In genomic region chr7:141193948-141194347, GRCm38 (mm10) we compare ENCODE assay signal across 8 mouse cellular contexts. TPM values are rescaled to one million over a fixed set of nuclear protein-coding genes. Genes with fewer than 3 reads are reported as not detected.
DNase-seq lines count a peak whose midpoint lies in the region; ATAC-seq and TF ChIP-seq lines count a peak whose summit lies in the region.

Gene Hras (minus strand): TSS chr7:141194005.
Gene Lrrc56 (plus strand): TSS chr7:141194157.

- peak; percentile 97 for DNase-seq in ES-E14 (ENCODE audit: low read depth, low spot score)
- DNase-seq in cerebellum, adult 11-12 months: peak; percentile 97
- DNase-seq in heart, postnatal 36 days: peak; percentile 97 to 99
- DNase-seq in layer of hippocampus, adult 2 months (ENCODE audit: low spot score in 2 of 2): peak; percentile 97
- DNase-seq in lung, embryonic 14.5 days: peak; percentile 99
- peak; percentile 98 for DNase-seq in thymus, adult 2 months

- H3K4me2 ChIP-seq in forebrain, embryonic 16.5 days (ENCODE audit: low read length): peak within 1 kb of the TSS; percentile 99
- peak within 1 kb of the TSS; percentile 99 for H3K4me2 ChIP-seq in lung, embryonic 14.5 days

- no peaks in the 10 kb centered on the region for H3K27me3 ChIP-seq in forebrain, embryonic 16.5 days (replicated peaks; ENCODE audit: control insufficient read depth, insufficient read depth, low read length)
- H3K27me3 ChIP-seq in lung, embryonic 14.5 days (ENCODE audit: insufficient read depth, low read length): no peaks in the 10 kb centered on the region
- no peaks in the 10 kb centered on the region for H3K27me3 ChIP-seq in thymus, adult 2 months (ENCODE audit: control insufficient read depth, insufficient read depth, low read length)

- no peak within 1 kb of the TSS; the same call in 1 of the 2 replicates for H3K27ac ChIP-seq in ES-E14 (ENCODE audit: insufficient read depth, low read depth, low read length, poor library complexity, severe bottlenecking)
- peak within 1 kb of the TSS; percentile 80 for H3K27ac ChIP-seq in forebrain, embryonic 16.5 days (ENCODE audit: low read length)
- H3K27ac ChIP-seq in layer of hippocampus, adult 2 months: peak within 1 kb of the TSS; percentile 91
- H3K27ac ChIP-seq in lung, embryonic 14.5 days (ENCODE audit: low read depth): peak within 1 kb of the TSS; percentile 83
- peak within 1 kb of the TSS; percentile 79 for H3K27ac ChIP-seq in olfactory bulb, adult 2 months (ENCODE audit: insufficient read depth, low read depth, low read length)
- H3K27ac ChIP-seq in thymus, adult 2 months (ENCODE audit: control insufficient read depth, insufficient read depth, low read length): peak within 1 kb of the TSS; percentile 86

- peak; percentile 49; the same call in 1 of the 2 replicates for TF ChIP-seq POLR2A in olfactory bulb, adult 2 months (IDR thresholded peaks at IDR 0.05; ENCODE audit: insufficient read depth, low read depth, low read length)
- TF ChIP-seq POLR2A in thymus, adult 2 months (IDR thresholded peaks at IDR 0.05; ENCODE audit: control insufficient read depth, extremely low read depth, insufficient read depth, low read length, poor library complexity): peak; percentile 93

- peak within 1 kb of the TSS; percentile 81 for H3K9ac ChIP-seq in ES-E14 (ENCODE audit: insufficient read depth, low read depth, low read length, poor library complexity, severe bottlenecking)
- peak within 1 kb of the TSS; percentile 96 for H3K9ac ChIP-seq in forebrain, embryonic 16.5 days (replicated peaks; ENCODE audit: low read depth, low read length)
- H3K9ac ChIP-seq in lung, embryonic 14.5 days: peak within 1 kb of the TSS; percentile 86

- in situ Hi-C loops in ES-E14 (cut with MboI; ENCODE audit: low sequenced_read_pairs in 2 of 2, unreplicated experiment in 2 of 2): no loop called here

- H3K4me1 ChIP-seq in ES-E14 (ENCODE audit: control insufficient read depth in 2 of 2, insufficient read depth in 2 of 2, low read length in 2 of 2, poor library complexity in 1 of 2): peaks cover 0 to 17% of the 10 kb centered on the region in 2 experiments; a peak in 1 of 4 replicates
- H3K4me1 ChIP-seq in forebrain, embryonic 16.5 days (replicated peaks; ENCODE audit: control insufficient read depth, insufficient read depth, low read length): peaks cover 20% of the 10 kb centered on the region
- peaks cover 10% of the 10 kb centered on the region for H3K4me1 ChIP-seq in lung, embryonic 14.5 days (ENCODE audit: insufficient read depth)
- peaks cover 27% of the 10 kb centered on the region for H3K4me1 ChIP-seq in olfactory bulb, adult 2 months (ENCODE audit: control insufficient read depth, insufficient read depth, low read length)
- H3K4me1 ChIP-seq in thymus, adult 2 months (replicated peaks; ENCODE audit: control insufficient read depth, insufficient read depth, low read length): peaks cover 12% of the 10 kb centered on the region

- H3K9me3 ChIP-seq in ES-E14 (ENCODE audit: control insufficient read depth, insufficient read depth, low read depth, low read length): no peaks in the 10 kb centered on the region
- H3K9me3 ChIP-seq in forebrain, embryonic 16.5 days (ENCODE audit: control insufficient read depth, low read length): no peaks in the 10 kb centered on the region
- H3K9me3 ChIP-seq in lung, embryonic 14.5 days (ENCODE audit: low read depth, low read length): no peaks in the 10 kb centered on the region

- peak within 1 kb of the TSS; percentile 88 to 100 for H3K4me3 ChIP-seq in ES-E14 (ENCODE audit: insufficient read depth in 1 of 2, low read depth in 1 of 2, low read length in 2 of 2, poor library complexity in 1 of 2, severe bottlenecking in 1 of 2)
- H3K4me3 ChIP-seq in forebrain, embryonic 16.5 days (replicated peaks; ENCODE audit: low read length): peak within 1 kb of the TSS; percentile 88
- peak within 1 kb of the TSS; percentile 93 for H3K4me3 ChIP-seq in layer of hippocampus, adult 2 months
- peak within 1 kb of the TSS; percentile 94 for H3K4me3 ChIP-seq in lung, embryonic 14.5 days (ENCODE audit: low read depth, low read length)
- peak within 1 kb of the TSS; percentile 92 for H3K4me3 ChIP-seq in olfactory bulb, adult 2 months (ENCODE audit: insufficient read depth, low read depth, low read length)
- H3K4me3 ChIP-seq in thymus, adult 2 months (ENCODE audit: control insufficient read depth, insufficient read depth, low read length): peak within 1 kb of the TSS; percentile 94

- TF ChIP-seq CTCF in layer of hippocampus, adult 2 months (conservative IDR thresholded peaks at IDR 0.05): no peak
- TF ChIP-seq CTCF in lung, embryonic 14.5 days (IDR thresholded peaks at IDR 0.05; ENCODE audit: low read depth): no peak
- no peak for TF ChIP-seq CTCF in olfactory bulb, adult 2 months (IDR thresholded peaks at IDR 0.05; ENCODE audit: insufficient read depth, low read depth, low read length)
- no peak; the same call in 1 of the 2 replicates for TF ChIP-seq CTCF in thymus, adult 2 months (IDR thresholded peaks at IDR 0.05; ENCODE audit: borderline replicate concordance, control insufficient read depth, extremely low read depth, insufficient read depth, low read length, poor library complexity)

- peak; percentile 94 for ATAC-seq in forebrain, embryonic 16.5 days
- peak; percentile 95 for ATAC-seq in lung, embryonic 14.5 days (ENCODE audit: insufficient read depth)

- WGBS in forebrain, embryonic 16.5 days: under 1% methylated on average over 39 of the region's 39 CpGs
- under 1% methylated on average over 39 of the region's 39 CpGs for WGBS in lung, embryonic 14.5 days
- under 1% methylated on average over 39 of the region's 39 CpGs for WGBS in olfactory bulb, adult 2 months
- WGBS in thymus, adult 2 months: 1% methylated on average over 27 of the region's 39 CpGs

- intact Hi-C loops in heart, postnatal 36 days (cut with DNase I): loop anchor here (5.0 kb wide), 1 partner anchor 337 kb away; the partner anchor contains the start of genes Bet1l, Gm45785 and Ric8a

- H3K36me3 ChIP-seq in ES-E14 (ENCODE audit: control insufficient read depth, insufficient read depth, low read length, poor library complexity, severe bottlenecking): peaks cover 32% of the 10 kb centered on the region
- peaks cover 22% of the 10 kb centered on the region for H3K36me3 ChIP-seq in forebrain, embryonic 16.5 days (ENCODE audit: control insufficient read depth, insufficient read depth)
- H3K36me3 ChIP-seq in lung, embryonic 14.5 days (ENCODE audit: insufficient read depth): peaks cover 34% of the 10 kb centered on the region
- peaks cover 15% of the 10 kb centered on the region for H3K36me3 ChIP-seq in thymus, adult 2 months (ENCODE audit: control insufficient read depth, insufficient read depth, low read length)

TF ChIP-seq in ES-E14, 5 proteins besides CTCF, POLR2A, EP300 and RAD21:
- no peak for TF ChIP-seq ZC3H11A (IDR thresholded peaks at IDR 0.05; ENCODE audit: borderline replicate concordance, low read depth, low read length)
- peak; percentile 65; the same call in 1 of the 2 replicates for TF ChIP-seq CHD2 (IDR thresholded peaks at IDR 0.05; ENCODE audit: low read depth, low read length)

RNA-seq across cellular contexts. Expression of gene Hras, which starts in this region (rescaled TPM):
- total RNA-seq in ES-E14 (2012; rRNA removed): 130 and 133 TPM in 2 replicates
- polyA plus RNA-seq in forebrain, embryonic 16.5 days (2015; fragmentation: Nextera tagmentation; extraction: Ambion mirVana): 105 and 113 TPM in 2 replicates
- total RNA-seq in heart, postnatal 36 days (2021): 100 to 1,000 TPM in 1 of 2 experiments, 10 to 100 TPM in 1; 97.9 to 104 TPM
- 100 to 1,000 TPM; 200 to 222 TPM for total RNA-seq in layer of hippocampus, adult 2 months (2021)
- polyA plus RNA-seq in lung, embryonic 14.5 days (2014; fragmentation: Nextera tagmentation; extraction: Ambion mirVana): 85.8 and 97.4 TPM in 2 replicates
- polyA plus RNA-seq in olfactory bulb, adult 2 months (2012; ENCODE audit: insufficient read depth, insufficient read length, low replicate concordance, missing spikeins): not detected in 2 replicates
- polyA plus RNA-seq in thymus, adult 2 months (2012; rRNA removed): 65.6 and 77.9 TPM in 2 replicates

RNA-seq across cellular contexts. Expression of gene Lrrc56, which starts in this region (rescaled TPM):
- 3.3 and 3.9 TPM in 2 replicates for total RNA-seq in ES-E14 (2012; rRNA removed)
- 10.0 and 13.9 TPM in 2 replicates for polyA plus RNA-seq in forebrain, embryonic 16.5 days (2015; fragmentation: Nextera tagmentation; extraction: Ambion mirVana)
- 1 to 10 TPM; 2.8 to 4.0 TPM for total RNA-seq in heart, postnatal 36 days (2021)
- 1 to 10 TPM; 4.5 to 5.7 TPM for total RNA-seq in layer of hippocampus, adult 2 months (2021)
- polyA plus RNA-seq in lung, embryonic 14.5 days (2014; fragmentation: Nextera tagmentation; extraction: Ambion mirVana): 3.8 and 4.3 TPM in 2 replicates
- polyA plus RNA-seq in olfactory bulb, adult 2 months (2012; ENCODE audit: insufficient read depth, insufficient read length, low replicate concordance, missing spikeins): not detected in 2 replicates
- polyA plus RNA-seq in thymus, adult 2 months (2012; rRNA removed): 7.1 and 7.4 TPM in 2 replicates
